Mouse (Mus musculus): Measurements from ENCODE around the gene Timp2. TPM values are rescaled to one million over a fixed set of nuclear protein-coding genes. Genes with fewer than 3 reads are reported as not detected.

The Timp2 gene
- polyA plus RNA-seq, 1 experiment from 2014 or later = 170 TPM

DNA sequence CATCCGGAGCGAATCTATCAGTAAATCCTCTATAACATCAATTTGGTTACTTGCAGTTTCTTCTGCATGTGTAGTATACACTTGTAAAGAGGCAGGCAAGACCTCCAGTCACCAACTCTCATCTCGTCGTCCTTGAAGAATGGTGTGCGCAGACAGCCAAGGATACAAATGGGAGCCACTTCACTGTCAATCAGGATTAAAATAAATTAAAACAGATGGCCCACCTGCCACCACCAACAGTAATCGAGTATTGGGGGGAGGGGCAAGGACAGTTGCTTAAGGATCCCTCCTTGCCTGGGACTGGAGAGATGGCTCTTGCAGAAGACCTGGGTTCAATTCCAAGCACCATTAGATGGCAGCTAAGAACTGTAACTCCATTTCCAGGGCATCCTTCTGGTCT, 62.9 kb downstream of the Timp2 start:
- no peak overlapping the region for H3K27ac ChIP-seq (replicated peaks)
- peaks cover 3% of the 10 kb centered on the region; the same call in 1 of the 2 replicates for H3K36me3 ChIP-seq
- WGBS = 54% methylated on average over 6 of the region's 6 CpGs
- peaks cover 15% of the 10 kb centered on the region for H3K4me1 ChIP-seq
- no peaks in the 10 kb centered on the region for H3K9me3 ChIP-seq (replicated peaks)
- H3K4me3 ChIP-seq (replicated peaks) = no peak overlapping the region
- H3K27me3 ChIP-seq = no peaks in the 10 kb centered on the region
- H3K4me2 ChIP-seq (replicated peaks) = no peak overlapping the region
- ATAC-seq (ENCODE audit: insufficient number of reproducible peaks, low FRiP score, low TSS enrichment, low read depth) = no peak
- no peak overlapping the region for H3K9ac ChIP-seq

DNA sequence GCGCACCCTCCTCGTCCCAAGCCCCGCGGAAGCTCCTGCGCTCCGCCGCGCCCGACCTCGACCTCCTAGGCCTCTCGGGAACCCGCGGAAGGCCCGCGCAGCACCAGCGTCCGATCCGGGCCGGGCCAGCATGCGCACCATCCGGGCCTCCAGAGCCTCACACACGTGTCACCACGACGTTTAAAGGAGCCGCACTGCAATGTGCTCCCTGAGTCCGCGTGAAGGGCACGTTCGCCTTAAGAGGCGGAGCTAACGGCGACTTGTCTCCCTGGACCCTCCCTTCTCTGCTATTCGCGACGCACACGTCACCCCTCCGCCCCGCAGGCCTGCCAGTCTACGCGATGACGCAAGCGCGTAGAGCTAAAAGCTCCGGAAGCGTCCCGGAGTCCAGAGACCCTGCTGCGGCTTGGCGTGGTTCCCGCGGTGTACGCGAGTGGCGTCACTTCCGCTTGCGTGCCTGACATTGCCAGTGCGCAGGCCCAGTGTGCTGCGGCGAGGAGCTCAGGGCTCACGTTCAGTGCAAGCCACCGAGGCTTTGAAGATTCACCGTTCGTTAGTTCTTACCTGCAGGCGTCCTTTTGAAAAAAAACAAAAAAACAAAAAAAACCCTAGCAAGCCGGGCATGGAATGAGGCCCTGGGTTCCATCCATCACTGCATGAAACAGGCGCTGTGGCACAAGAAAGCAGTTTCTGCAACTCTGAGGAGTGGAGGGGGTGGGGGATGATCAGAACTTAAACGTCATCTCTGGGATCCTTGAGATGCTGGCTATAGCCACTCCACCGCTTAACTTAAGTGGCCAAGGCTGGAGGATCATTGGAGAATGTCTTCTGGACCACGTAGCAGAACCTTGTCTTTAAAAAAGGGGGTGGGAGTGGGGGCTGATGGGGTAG, 65.3 kb downstream of the Timp2 start, which contains the start of gene Usp36:
TSS of gene Usp36 (minus strand) at position 246 of the 891 bp plus-strand sequence.
- H3K9me3 ChIP-seq (replicated peaks) = no peaks in the 10 kb centered on the region
- peak within 1 kb of the TSS; percentile 92 for H3K27ac ChIP-seq (replicated peaks)
- peak within 1 kb of the TSS; percentile 88 for H3K9ac ChIP-seq
- peak; percentile 99 for ATAC-seq (ENCODE audit: insufficient number of reproducible peaks, low FRiP score, low TSS enrichment, low read depth)
- peak within 1 kb of the TSS; percentile 96 for H3K4me3 ChIP-seq (replicated peaks)
- no peaks in the 10 kb centered on the region for H3K27me3 ChIP-seq
- peak within 1 kb of the TSS; percentile 86 for H3K4me2 ChIP-seq (replicated peaks)
- peaks cover 23% of the 10 kb centered on the region for H3K36me3 ChIP-seq
- under 1% methylated on average over 68 of the region's 68 CpGs for WGBS
- peaks cover 15% of the 10 kb centered on the region for H3K4me1 ChIP-seq

DNA sequence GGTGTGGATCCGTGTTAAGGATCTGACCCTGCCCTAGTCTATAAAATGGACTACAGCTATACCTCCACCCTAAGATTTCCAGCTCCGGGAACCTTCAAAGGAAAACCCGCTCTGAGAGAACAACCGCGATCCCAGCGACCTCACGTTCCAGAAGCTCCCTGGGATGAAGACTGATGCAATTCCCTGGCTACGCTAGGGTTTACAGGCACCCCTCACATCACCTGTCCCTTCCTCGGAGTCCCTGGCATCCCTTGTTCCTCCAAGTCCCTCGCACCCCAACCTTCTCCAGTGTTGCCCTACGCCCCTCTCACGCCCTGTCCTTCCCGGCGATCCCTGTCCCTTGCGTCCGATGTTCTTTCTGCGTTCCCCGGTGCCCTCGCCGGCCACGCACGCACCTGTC, 66.0 kb downstream of the Timp2 start:
- H3K36me3 ChIP-seq = peaks cover 30% of the 10 kb centered on the region
- peaks cover 15% of the 10 kb centered on the region for H3K4me1 ChIP-seq
- peak overlapping the region; percentile 86 for H3K4me2 ChIP-seq (replicated peaks)
- no peaks in the 10 kb centered on the region for H3K27me3 ChIP-seq
- peak overlapping the region; percentile 96 for H3K4me3 ChIP-seq (replicated peaks)
- 0% methylated on average over 22 of the region's 22 CpGs for WGBS
- ATAC-seq (ENCODE audit: insufficient number of reproducible peaks, low FRiP score, low TSS enrichment, low read depth) = no peak
- H3K27ac ChIP-seq (replicated peaks) = peak overlapping the region; percentile 89
- H3K9ac ChIP-seq = peak overlapping the region; percentile 88
- H3K9me3 ChIP-seq (replicated peaks) = no peaks in the 10 kb centered on the region

DNA sequence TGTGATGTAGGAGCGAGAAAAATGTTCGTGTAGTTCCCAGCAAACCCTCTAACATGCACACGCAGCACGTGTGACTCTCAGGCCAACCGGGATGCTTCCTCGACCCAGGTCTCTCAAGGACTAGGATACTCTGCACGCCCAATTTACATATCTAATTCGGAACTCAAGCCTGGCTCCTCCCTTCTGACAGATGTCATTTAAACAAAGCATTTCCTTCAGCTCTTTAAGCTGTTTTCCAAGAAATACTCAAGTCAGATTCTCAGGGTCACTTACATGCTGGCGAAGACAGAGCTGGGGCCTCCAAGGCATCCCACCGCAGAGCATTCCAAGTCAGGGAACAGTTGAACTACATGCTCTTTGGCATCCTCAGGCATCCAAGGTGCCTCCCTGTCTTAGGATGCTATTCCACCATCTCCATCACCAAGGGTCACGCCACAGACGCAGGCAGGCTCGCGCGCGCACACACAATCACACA, 66.5 kb downstream of the Timp2 start:
- ATAC-seq (ENCODE audit: insufficient number of reproducible peaks, low FRiP score, low TSS enrichment, low read depth) = no peak

DNA sequence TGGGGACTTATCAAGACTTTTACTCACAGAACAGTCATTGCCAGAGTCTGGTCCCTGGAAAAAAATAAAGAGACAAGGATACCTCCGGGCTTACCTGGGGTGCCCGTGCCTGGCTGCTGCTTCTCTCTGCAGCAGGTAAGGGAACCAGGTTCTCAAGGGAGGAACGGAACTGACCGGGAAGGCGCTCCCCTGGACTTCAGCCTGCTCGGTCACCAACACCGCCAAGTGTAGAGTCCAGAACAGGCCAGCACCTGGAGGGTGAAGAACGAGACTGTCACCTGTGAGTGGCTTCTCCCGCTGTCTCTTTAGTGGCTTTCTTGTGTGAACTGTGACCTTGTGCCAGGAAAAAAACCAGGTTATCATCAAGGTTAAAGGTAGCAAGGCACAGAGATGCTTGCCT, 68.0 kb downstream of the Timp2 start:
- Histone ChIP-seq H3K9me3 (replicated peaks) (no peaks in the 10 kb centered on the region), H3K4me1 (peaks cover 15% of the 10 kb centered on the region), H3K9ac (no peak overlapping the region; the same call in 1 of the 2 replicates), H3K4me2 (replicated peaks) (no peak overlapping the region), H3K27me3 (no peaks in the 10 kb centered on the region), H3K27ac (replicated peaks) (no peak overlapping the region), H3K4me3 (replicated peaks) (no peak overlapping the region), H3K36me3 (peaks cover 50% of the 10 kb centered on the region)
- ATAC-seq (ENCODE audit: insufficient number of reproducible peaks, low FRiP score, low TSS enrichment, low read depth) = no peak
- 94% methylated on average over 9 of the region's 9 CpGs for WGBS

More for the DNA sequence above, 66.5 kb downstream of the Timp2 start:
- Histone ChIP-seq H3K9ac (peak overlapping the region; percentile 88), H3K4me1 (peaks cover 15% of the 10 kb centered on the region), H3K9me3 (replicated peaks) (no peaks in the 10 kb centered on the region), H3K4me3 (replicated peaks) (peak overlapping the region; percentile 96), H3K27me3 (no peaks in the 10 kb centered on the region), H3K36me3 (peaks cover 35% of the 10 kb centered on the region), H3K27ac (replicated peaks) (peak overlapping the region; percentile 89), H3K4me2 (replicated peaks) (peak overlapping the region; percentile 86)
- WGBS = under 1% methylated on average over 16 of the region's 16 CpGs

DNA sequence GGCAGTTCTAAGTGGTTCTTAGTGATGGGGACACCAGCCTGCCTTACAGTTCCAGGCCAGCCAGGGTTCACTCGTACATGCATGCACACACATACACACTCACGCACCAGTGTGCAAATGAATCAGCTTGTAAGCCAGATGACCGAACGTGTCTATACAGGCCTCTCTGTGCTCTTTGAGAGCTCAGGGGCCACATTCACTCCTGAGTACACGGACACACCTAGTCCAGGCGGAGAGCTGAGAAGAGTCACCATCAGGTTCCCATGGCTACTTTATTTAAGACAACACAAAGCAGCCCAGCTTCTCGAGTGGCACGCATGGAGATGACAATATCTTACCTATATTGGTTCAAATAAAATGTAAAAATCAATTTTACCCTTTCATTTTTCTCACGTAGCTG, 69.1 kb downstream of the Timp2 start:
- no peak for ATAC-seq (ENCODE audit: insufficient number of reproducible peaks, low FRiP score, low TSS enrichment, low read depth)
- Histone ChIP-seq H3K9ac (no peak overlapping the region), H3K4me1 (peaks cover 15% of the 10 kb centered on the region), H3K27ac (replicated peaks) (no peak overlapping the region), H3K27me3 (no peaks in the 10 kb centered on the region), H3K9me3 (replicated peaks) (no peaks in the 10 kb centered on the region), H3K36me3 (peaks cover 61% of the 10 kb centered on the region), H3K4me3 (replicated peaks) (no peak overlapping the region), H3K4me2 (replicated peaks) (no peak overlapping the region)
- 87% methylated on average over 9 of the region's 9 CpGs for WGBS

DNA sequence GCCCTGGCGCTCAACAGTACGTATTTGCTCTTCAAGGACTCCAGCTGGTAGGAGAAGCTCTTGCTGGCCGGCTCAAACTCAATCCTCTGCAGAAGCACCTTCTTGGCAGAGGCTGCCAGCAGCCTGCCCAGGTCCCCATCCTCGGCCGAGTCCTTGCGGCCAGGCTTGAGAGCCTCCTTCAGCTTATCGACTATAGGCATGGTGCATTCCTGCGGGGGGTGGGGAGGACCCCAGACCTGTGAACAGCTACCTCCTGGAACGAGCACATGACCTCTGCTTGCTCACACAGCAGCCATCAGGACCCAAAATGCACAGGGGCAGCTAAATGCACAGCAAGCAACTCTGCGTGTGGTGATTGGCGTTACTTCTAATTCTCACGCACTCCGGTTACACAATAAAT, 69.7 kb downstream of the Timp2 start:
- Histone ChIP-seq H3K4me1 (peaks cover 14% of the 10 kb centered on the region), H3K4me3 (replicated peaks) (no peak overlapping the region), H3K27ac (replicated peaks) (no peak overlapping the region), H3K27me3 (no peaks in the 10 kb centered on the region), H3K9ac (no peak overlapping the region), H3K4me2 (replicated peaks) (no peak overlapping the region), H3K9me3 (replicated peaks) (no peaks in the 10 kb centered on the region), H3K36me3 (peaks cover 68% of the 10 kb centered on the region)
- WGBS = 93% methylated on average over 13 of the region's 13 CpGs
- ATAC-seq (ENCODE audit: insufficient number of reproducible peaks, low FRiP score, low TSS enrichment, low read depth) = no peak

DNA sequence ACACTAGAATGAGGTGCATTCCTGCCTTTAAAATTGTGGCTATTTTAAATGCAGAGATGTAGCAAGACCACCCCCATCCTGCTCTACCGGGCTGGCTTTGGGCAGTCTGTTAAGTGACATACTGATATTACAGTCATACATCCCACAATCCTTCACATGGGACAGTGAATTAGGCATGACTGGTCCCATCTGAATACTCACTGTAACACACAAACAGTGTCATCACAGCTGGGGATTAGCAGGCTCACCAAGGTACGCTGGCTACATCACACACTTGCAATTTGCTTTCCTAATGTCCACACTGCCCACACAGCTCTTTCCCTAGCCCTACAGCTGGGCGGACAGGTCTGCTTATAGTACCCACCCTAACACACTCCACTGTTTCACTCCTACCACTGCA, 75.3 kb downstream of the Timp2 start:
- peaks cover 100% of the 10 kb centered on the region for H3K36me3 ChIP-seq
- no peak overlapping the region for H3K4me2 ChIP-seq (replicated peaks)
- H3K9ac ChIP-seq = no peak overlapping the region
- no peak overlapping the region for H3K4me3 ChIP-seq (replicated peaks)
- H3K27ac ChIP-seq (replicated peaks) = no peak overlapping the region
- H3K9me3 ChIP-seq (replicated peaks) = no peaks in the 10 kb centered on the region
- no peaks in the 10 kb centered on the region for H3K4me1 ChIP-seq
- 89% methylated on average over 3 of the region's 3 CpGs for WGBS
- no peaks in the 10 kb centered on the region for H3K27me3 ChIP-seq
- ATAC-seq (ENCODE audit: insufficient number of reproducible peaks, low FRiP score, low TSS enrichment, low read depth) = no peak

DNA sequence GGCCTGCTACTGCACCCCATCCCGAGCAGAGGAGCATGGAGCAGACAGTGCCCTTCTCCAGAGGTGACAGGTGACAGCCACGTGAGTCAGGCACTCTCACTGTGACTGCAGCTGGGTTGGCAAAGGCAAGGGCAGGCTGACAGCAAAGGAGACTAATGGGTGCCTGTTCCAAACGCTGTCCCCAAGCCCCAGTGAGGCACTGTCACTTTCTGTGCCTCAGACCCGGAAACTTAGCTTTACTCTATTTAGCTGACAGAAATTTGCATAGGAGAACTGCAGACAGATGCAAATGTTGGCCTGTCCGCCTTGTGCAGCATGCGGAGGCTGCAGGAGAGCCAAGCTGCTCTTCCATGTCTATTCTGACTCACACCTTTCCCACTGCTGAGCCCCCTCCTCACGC, 79.2 kb downstream of the Timp2 start:
- H3K36me3 ChIP-seq = peaks cover 100% of the 10 kb centered on the region
- no peak for ATAC-seq (ENCODE audit: insufficient number of reproducible peaks, low FRiP score, low TSS enrichment, low read depth)

DNA sequence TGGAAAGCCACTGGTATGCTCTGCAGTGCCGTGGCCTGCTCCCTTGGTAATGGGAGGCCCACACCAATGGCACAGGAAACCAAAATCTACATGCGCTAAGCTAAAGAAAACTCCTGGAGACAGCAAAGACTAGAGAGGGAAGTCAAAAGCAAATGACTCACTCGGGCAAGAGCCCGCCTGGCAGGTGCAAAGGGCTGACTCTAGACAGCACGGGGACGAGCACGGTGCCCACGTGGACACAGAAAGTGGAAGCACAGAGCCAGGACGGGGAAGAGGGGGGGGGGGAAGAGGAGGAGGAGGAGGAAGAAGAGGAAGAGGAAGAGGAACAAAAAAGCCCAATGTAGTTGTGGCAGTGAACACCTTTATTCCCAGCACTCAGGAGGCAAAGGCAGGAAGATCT, 80.4 kb downstream of the Timp2 start:
- ATAC-seq (ENCODE audit: insufficient number of reproducible peaks, low FRiP score, low TSS enrichment, low read depth) = no peak
- Histone ChIP-seq H3K9me3 (replicated peaks) (no peaks in the 10 kb centered on the region), H3K36me3 (peaks cover 97% of the 10 kb centered on the region)

More for the DNA sequence above, 79.2 kb downstream of the Timp2 start:
- Histone ChIP-seq H3K4me1 (no peaks in the 10 kb centered on the region), H3K9ac (no peak overlapping the region), H3K4me3 (replicated peaks) (no peak overlapping the region), H3K9me3 (replicated peaks) (no peaks in the 10 kb centered on the region), H3K4me2 (replicated peaks) (no peak overlapping the region), H3K27me3 (no peaks in the 10 kb centered on the region), H3K27ac (replicated peaks) (no peak overlapping the region)
- 86% methylated on average over 7 of the region's 7 CpGs for WGBS

DNA sequence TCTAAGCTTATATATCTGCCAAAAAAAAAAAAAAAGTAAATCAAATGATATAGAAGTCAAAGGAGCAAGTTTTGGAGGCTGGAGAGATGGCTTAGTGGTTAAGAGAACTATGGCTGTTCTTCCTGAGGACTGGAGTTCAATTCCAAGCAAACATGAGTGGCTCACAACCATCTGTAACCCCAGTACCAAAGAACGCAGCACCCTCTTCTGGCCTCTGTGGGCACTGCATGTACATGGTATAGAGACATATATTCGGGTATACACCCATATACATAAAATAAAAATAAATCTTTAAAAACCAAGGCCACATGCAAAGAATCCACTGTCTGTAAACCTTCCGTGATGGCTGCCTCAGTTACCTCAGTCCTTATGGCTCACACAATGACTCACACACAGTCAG, 85.7 kb downstream of the Timp2 start:
- Histone ChIP-seq H3K9me3 (replicated peaks) (no peaks in the 10 kb centered on the region), H3K27ac (replicated peaks) (no peak overlapping the region), H3K27me3 (no peaks in the 10 kb centered on the region), H3K4me2 (replicated peaks) (no peak overlapping the region), H3K4me1 (no peaks in the 10 kb centered on the region), H3K9ac (no peak overlapping the region), H3K36me3 (peaks cover 95% of the 10 kb centered on the region), H3K4me3 (replicated peaks) (no peak overlapping the region)
- WGBS = 87% methylated on average over 3 of the region's 3 CpGs
- no peak for ATAC-seq (ENCODE audit: insufficient number of reproducible peaks, low FRiP score, low TSS enrichment, low read depth)

More for the DNA sequence above, 80.4 kb downstream of the Timp2 start:
- no peak overlapping the region for H3K27ac ChIP-seq (replicated peaks)
- no peak overlapping the region for H3K4me2 ChIP-seq (replicated peaks)
- no peak overlapping the region for H3K4me3 ChIP-seq (replicated peaks)
- 99% methylated on average over 9 of the region's 9 CpGs for WGBS
- no peaks in the 10 kb centered on the region for H3K4me1 ChIP-seq
- no peaks in the 10 kb centered on the region for H3K27me3 ChIP-seq
- no peak overlapping the region for H3K9ac ChIP-seq

Data from embryonic facial prominence, embryonic 15.5 days (tissue).